Mouse (Mus musculus) liver, embryonic 15.5 days (tissue): ENCODE data around the gene Urad. TPM values are rescaled to one million over a fixed set of nuclear protein-coding genes. Genes with fewer than 3 reads are reported as not detected.
A peak's percentile ranks its signal among the peaks of the same experiment; 100 is the strongest.

ENCODE experiments used
- ATAC-seq: fragments of 200-750 bp; cut with Nextera tagmentation; 2 replicates; pipeline ENCODE4 v1.8.0; 2017; ENCODE audit warnings: moderate number of reproducible peaks, mild to moderate bottlenecking, moderate library complexity; ENCODE audit not compliant: insufficient read depth
- H3K27ac ChIP-seq: fragments of 300-500 bp; sonication (generic); replicated peaks from 2 replicates; pipeline ENCODE4 v1.5.1; 2015; ENCODE audit warnings: mild to moderate bottlenecking, inconsistent platforms
- H3K27me3 ChIP-seq: fragments of 300-500 bp; sonication (generic); 2 replicates; pipeline ENCODE4 v1.6.1; 2015; ENCODE audit warnings: mild to moderate bottlenecking, inconsistent platforms
- H3K36me3 ChIP-seq: fragments of 300-500 bp; sonication (generic); replicated peaks from 2 replicates; pipeline ENCODE4 v1.6.1; 2015; ENCODE audit warnings: moderate library complexity, mild to moderate bottlenecking, inconsistent platforms
- H3K4me1 ChIP-seq: fragments of 300-500 bp; sonication (generic); replicated peaks from 2 replicates; pipeline ENCODE4 v1.6.1; 2015; ENCODE audit warnings: inconsistent platforms
- H3K4me2 ChIP-seq: fragments of 300-500 bp; sonication (generic); 2 replicates; pipeline ENCODE4 v1.6.1; 2015; ENCODE audit warnings: moderate library complexity, mild to moderate bottlenecking, inconsistent platforms
- H3K4me3 ChIP-seq: fragments of 300-500 bp; sonication (generic); replicated peaks from 2 replicates; pipeline ENCODE4 v1.5.1; 2015; ENCODE audit warnings: mild to moderate bottlenecking, inconsistent platforms
- H3K9ac ChIP-seq: fragments of 300-500 bp; sonication (generic); 2 replicates; pipeline ENCODE4 v1.6.1; 2015; ENCODE audit warnings: moderate library complexity, mild to moderate bottlenecking, inconsistent platforms
- H3K9me3 ChIP-seq: fragments of 300-500 bp; sonication (generic); replicated peaks from 2 replicates; pipeline ENCODE4 v1.6.1; 2016; ENCODE audit warnings: inconsistent platforms
- WGBS: fragments of 180-500 bp; shearing (Covaris S2); methylation state at CpG from one replicate; pipeline ENCODE4 v1.1.7; 2015; ENCODE audit warnings: mixed read lengths; ENCODE audit not compliant: insufficient replicate concordance; 5-methylcytosine and 5-hydroxymethylcytosine counted together
- polyA plus RNA-seq: library from polyadenylated mRNA; unstranded; fragments of >200 nt; fragmentation: Nextera tagmentation; extraction: Ambion mirVana; gene quantifications from 2 replicates; pipeline ENCODE4 v1.2.1, GENCODE M21; 2015

Urad gene
- polyA plus RNA-seq, 1 experiment from 2014 or later: 1.0 TPM

- no peak for ATAC-seq
- Histone ChIP-seq H3K36me3 (no peaks in the 10 kb centered on the region), H3K4me3 (no peak overlapping the region), H3K9ac (no peak overlapping the region), H3K27me3 (peaks cover 98% of the 10 kb centered on the region), H3K27ac (no peak overlapping the region), H3K9me3 (no peaks in the 10 kb centered on the region), H3K4me2 (no peak overlapping the region), H3K4me1 (no peaks in the 10 kb centered on the region)
- under 1% methylated on average over 48 of the region's 48 CpGs for WGBS
Observed at GRCm38 (mm10) chr5:147274174-147275141, 47.8 kb downstream of the Urad start.

- H3K9ac ChIP-seq: no peak overlapping the region
- ATAC-seq: no peak
Observed at GRCm38 (mm10) chr5:147272808-147273345, 49.4 kb downstream of the Urad start.

GRCm38 (mm10) chr5:147272046-147272807, 50.0 kb downstream of the Urad start:
- Histone ChIP-seq H3K4me3 (no peak overlapping the region), H3K27ac (no peak overlapping the region), H3K36me3 (no peaks in the 10 kb centered on the region), H3K4me1 (no peaks in the 10 kb centered on the region), H3K9me3 (no peaks in the 10 kb centered on the region), H3K4me2 (no peak overlapping the region), H3K27me3 (peaks cover 99% of the 10 kb centered on the region), H3K9ac (no peak overlapping the region)
- WGBS: 5% methylated on average over 12 of the region's 12 CpGs
- no peak for ATAC-seq

More at GRCm38 (mm10) chr5:147272808-147273345, 49.4 kb downstream of the Urad start:
- H3K4me3 ChIP-seq: no peak overlapping the region
- H3K27me3 ChIP-seq: peaks cover 99% of the 10 kb centered on the region
- WGBS: 6% methylated on average over 10 of the region's 10 CpGs
- no peaks in the 10 kb centered on the region for H3K9me3 ChIP-seq
- H3K4me2 ChIP-seq: no peak overlapping the region
- H3K36me3 ChIP-seq: no peaks in the 10 kb centered on the region
- no peaks in the 10 kb centered on the region for H3K4me1 ChIP-seq
- H3K27ac ChIP-seq: no peak overlapping the region

- no peak for ATAC-seq
- WGBS: 4% methylated on average over 29 of the region's 29 CpGs
- Histone ChIP-seq H3K4me1 (no peaks in the 10 kb centered on the region), H3K9ac (no peak overlapping the region), H3K4me2 (no peak overlapping the region), H3K36me3 (no peaks in the 10 kb centered on the region), H3K27me3 (peaks cover 99% of the 10 kb centered on the region), H3K27ac (no peak overlapping the region), H3K4me3 (no peak overlapping the region), H3K9me3 (no peaks in the 10 kb centered on the region)
Observed at GRCm38 (mm10) chr5:147270673-147271655, 51.3 kb downstream of the Urad start.

- no peak for ATAC-seq
- H3K4me2 ChIP-seq: peak within 1 kb of the TSS; percentile 33
- H3K27ac ChIP-seq: no peak within 1 kb of the TSS
- 1% methylated on average over 44 of the region's 44 CpGs for WGBS
- no peak within 1 kb of the TSS for H3K9ac ChIP-seq
- H3K4me3 ChIP-seq: no peak within 1 kb of the TSS
- H3K27me3 ChIP-seq: peaks cover 99% of the 10 kb centered on the region
- H3K4me1 ChIP-seq: no peaks in the 10 kb centered on the region
- no peaks in the 10 kb centered on the region for H3K36me3 ChIP-seq
- H3K9me3 ChIP-seq: no peaks in the 10 kb centered on the region
Observed at GRCm38 (mm10) chr5:147269926-147270672, 52.1 kb downstream of the Urad start, which contains the start of gene Pdx1. Gene Pdx1, plus strand, starts transcription at chr5:147269959.

- Histone ChIP-seq H3K4me2 (0 out of 2 replicates have a peak overlapping the region, but pooled peaks have one; percentile 33), H3K36me3 (no peaks in the 10 kb centered on the region), H3K9ac (no peak overlapping the region), H3K9me3 (no peaks in the 10 kb centered on the region), H3K27ac (no peak overlapping the region), H3K4me1 (no peaks in the 10 kb centered on the region), H3K27me3 (peaks cover 95% of the 10 kb centered on the region), H3K4me3 (no peak overlapping the region)
- WGBS: 8% methylated on average over 6 of the region's 6 CpGs
- ATAC-seq: no peak
Observed at GRCm38 (mm10) chr5:147269371-147269770, 52.9 kb downstream of the Urad start.

GRCm38 (mm10) chr5:147268728-147269127, 53.5 kb downstream of the Urad start:
- WGBS: 6% methylated on average over 8 of the region's 8 CpGs
- no peak for ATAC-seq
- no peaks in the 10 kb centered on the region for H3K9me3 ChIP-seq
- no peaks in the 10 kb centered on the region for H3K4me1 ChIP-seq
- H3K27ac ChIP-seq: no peak overlapping the region
- no peak overlapping the region for H3K9ac ChIP-seq
- H3K36me3 ChIP-seq: no peaks in the 10 kb centered on the region
- no peak overlapping the region for H3K4me3 ChIP-seq
- H3K27me3 ChIP-seq: peaks cover 90% of the 10 kb centered on the region
- no peak overlapping the region for H3K4me2 ChIP-seq

- no peak for ATAC-seq
- no peaks in the 10 kb centered on the region for H3K9me3 ChIP-seq
- H3K4me2 ChIP-seq: no peak overlapping the region
- H3K27me3 ChIP-seq: peaks cover 80% of the 10 kb centered on the region
- no peak overlapping the region for H3K4me3 ChIP-seq
- 12% methylated on average over 6 of the region's 6 CpGs for WGBS
- no peak overlapping the region for H3K9ac ChIP-seq
- no peaks in the 10 kb centered on the region for H3K4me1 ChIP-seq
- H3K36me3 ChIP-seq: no peaks in the 10 kb centered on the region
- no peak overlapping the region for H3K27ac ChIP-seq
Observed at GRCm38 (mm10) chr5:147267434-147267833, 54.8 kb downstream of the Urad start.
